Mouse (Mus musculus): Measurements from ENCODE around the gene Rab30. TPM values are rescaled to one million over a fixed set of nuclear protein-coding genes. Genes with fewer than 3 reads are reported as not detected.
"Not testable (repeated sequence)": the region's sequence is repeated elsewhere in the genome, so short reads cannot be mapped to it uniquely, and the experiment has no call there.

Rab30 gene
- polyA plus RNA-seq (2012; rRNA removed): 9.9 and 12.9 TPM in 2 replicates

GRCm38 (mm10) chr7:92741152-92741860, at the start of gene Rab30:
Rab30 (plus strand) TSS chr7:92741603.
- DNase-seq (ENCODE audit: low read depth): peak; percentile 100
- TF ChIP-seq CTCF (IDR thresholded peaks at IDR 0.05; ENCODE audit: borderline replicate concordance, extremely low read depth, insufficient read depth, insufficient read length): no peak
- TF ChIP-seq POLR2A (IDR thresholded peaks at IDR 0.05; ENCODE audit: borderline replicate concordance, extremely low read depth, insufficient read depth, insufficient read length, poor library complexity, severe bottlenecking): peak; percentile 51; the same call in 1 of the 2 replicates

- TF ChIP-seq CTCF (IDR thresholded peaks at IDR 0.05; ENCODE audit: borderline replicate concordance, extremely low read depth, insufficient read depth, insufficient read length) (no peak), POLR2A (IDR thresholded peaks at IDR 0.05; ENCODE audit: borderline replicate concordance, extremely low read depth, insufficient read depth, insufficient read length, poor library complexity, severe bottlenecking) (no peak)
- DNase-seq (ENCODE audit: low read depth): peak; percentile 4
Measured at GRCm38 (mm10) chr7:92696395-92696794, 45.0 kb upstream of the Rab30 start.

GRCm38 (mm10) chr7:92698770-92699169, 42.6 kb upstream of the Rab30 start:
- no peak for DNase-seq (ENCODE audit: low read depth)
- TF ChIP-seq POLR2A (IDR thresholded peaks at IDR 0.05; ENCODE audit: borderline replicate concordance, extremely low read depth, insufficient read depth, insufficient read length, poor library complexity, severe bottlenecking): no peak
- TF ChIP-seq CTCF (IDR thresholded peaks at IDR 0.05; ENCODE audit: borderline replicate concordance, extremely low read depth, insufficient read depth, insufficient read length): no peak

- DNase-seq (ENCODE audit: low read depth): no peak
- TF ChIP-seq POLR2A (IDR thresholded peaks at IDR 0.05; ENCODE audit: borderline replicate concordance, extremely low read depth, insufficient read depth, insufficient read length, poor library complexity, severe bottlenecking): no peak
- no peak for TF ChIP-seq CTCF (IDR thresholded peaks at IDR 0.05; ENCODE audit: borderline replicate concordance, extremely low read depth, insufficient read depth, insufficient read length)
Measured at GRCm38 (mm10) chr7:92703661-92704060, 37.7 kb upstream of the Rab30 start.

- TF ChIP-seq POLR2A (IDR thresholded peaks at IDR 0.05; ENCODE audit: borderline replicate concordance, extremely low read depth, insufficient read depth, insufficient read length, poor library complexity, severe bottlenecking) (no peak), CTCF (IDR thresholded peaks at IDR 0.05; ENCODE audit: borderline replicate concordance, extremely low read depth, insufficient read depth, insufficient read length) (no peak)
- DNase-seq (ENCODE audit: low read depth): no peak
Measured at GRCm38 (mm10) chr7:92705534-92705933, 35.9 kb upstream of the Rab30 start.

- no peak for DNase-seq (ENCODE audit: low read depth)
- TF ChIP-seq POLR2A (IDR thresholded peaks at IDR 0.05; ENCODE audit: borderline replicate concordance, extremely low read depth, insufficient read depth, insufficient read length, poor library complexity, severe bottlenecking): no peak
- no peak for TF ChIP-seq CTCF (IDR thresholded peaks at IDR 0.05; ENCODE audit: borderline replicate concordance, extremely low read depth, insufficient read depth, insufficient read length)
Measured at GRCm38 (mm10) chr7:92706711-92707110, 34.7 kb upstream of the Rab30 start.

- DNase-seq (ENCODE audit: low read depth): no peak
- TF ChIP-seq CTCF (IDR thresholded peaks at IDR 0.05; ENCODE audit: borderline replicate concordance, extremely low read depth, insufficient read depth, insufficient read length): no peak
Measured at GRCm38 (mm10) chr7:92709573-92709972, 31.8 kb upstream of the Rab30 start.

GRCm38 (mm10) chr7:92711593-92711992, 29.8 kb upstream of the Rab30 start:
- no peak for DNase-seq (ENCODE audit: low read depth)
- TF ChIP-seq CTCF (IDR thresholded peaks at IDR 0.05; ENCODE audit: borderline replicate concordance, extremely low read depth, insufficient read depth, insufficient read length) (no peak), POLR2A (IDR thresholded peaks at IDR 0.05; ENCODE audit: borderline replicate concordance, extremely low read depth, insufficient read depth, insufficient read length, poor library complexity, severe bottlenecking) (no peak)

- no peak for TF ChIP-seq CTCF (IDR thresholded peaks at IDR 0.05; ENCODE audit: borderline replicate concordance, extremely low read depth, insufficient read depth, insufficient read length)
- no peak for TF ChIP-seq POLR2A (IDR thresholded peaks at IDR 0.05; ENCODE audit: borderline replicate concordance, extremely low read depth, insufficient read depth, insufficient read length, poor library complexity, severe bottlenecking)
- no peak for DNase-seq (ENCODE audit: low read depth)
Measured at GRCm38 (mm10) chr7:92715055-92715454, 26.3 kb upstream of the Rab30 start.

GRCm38 (mm10) chr7:92720156-92720905, 21.1 kb upstream of the Rab30 start:
- TF ChIP-seq CTCF (IDR thresholded peaks at IDR 0.05; ENCODE audit: borderline replicate concordance, extremely low read depth, insufficient read depth, insufficient read length) (no peak), POLR2A (IDR thresholded peaks at IDR 0.05; ENCODE audit: borderline replicate concordance, extremely low read depth, insufficient read depth, insufficient read length, poor library complexity, severe bottlenecking) (no peak)
- no peak for DNase-seq (ENCODE audit: low read depth)

GRCm38 (mm10) chr7:92723750-92724149, 17.7 kb upstream of the Rab30 start:
- no peak for DNase-seq (ENCODE audit: low read depth)
- no peak for TF ChIP-seq POLR2A (IDR thresholded peaks at IDR 0.05; ENCODE audit: borderline replicate concordance, extremely low read depth, insufficient read depth, insufficient read length, poor library complexity, severe bottlenecking)
- TF ChIP-seq CTCF (IDR thresholded peaks at IDR 0.05; ENCODE audit: borderline replicate concordance, extremely low read depth, insufficient read depth, insufficient read length): no peak

- TF ChIP-seq CTCF (IDR thresholded peaks at IDR 0.05; ENCODE audit: borderline replicate concordance, extremely low read depth, insufficient read depth, insufficient read length) (no peak), POLR2A (IDR thresholded peaks at IDR 0.05; ENCODE audit: borderline replicate concordance, extremely low read depth, insufficient read depth, insufficient read length, poor library complexity, severe bottlenecking) (no peak)
- DNase-seq (ENCODE audit: low read depth): no peak
Measured at GRCm38 (mm10) chr7:92724261-92724660, 17.1 kb upstream of the Rab30 start.

GRCm38 (mm10) chr7:92729583-92729982, 11.8 kb upstream of the Rab30 start:
- not testable (repeated sequence) for DNase-seq (ENCODE audit: low read depth)
